Mouse (Mus musculus): ENCODE measurements around the gene Jpt1.
"Not testable (repeated sequence)": the region's sequence is repeated elsewhere in the genome, so short reads cannot be mapped to it uniquely, and the experiment has no call there.

Jpt1 gene

GRCm38 (mm10) chr11:115473626-115474275 is 40.4 kb downstream of the Jpt1 start:
- DNase-seq, result peak; percentile 95

- DNase-seq, result no peak
Observed at GRCm38 (mm10) chr11:115472183-115472582, 42.0 kb downstream of the Jpt1 start.

DNA sequence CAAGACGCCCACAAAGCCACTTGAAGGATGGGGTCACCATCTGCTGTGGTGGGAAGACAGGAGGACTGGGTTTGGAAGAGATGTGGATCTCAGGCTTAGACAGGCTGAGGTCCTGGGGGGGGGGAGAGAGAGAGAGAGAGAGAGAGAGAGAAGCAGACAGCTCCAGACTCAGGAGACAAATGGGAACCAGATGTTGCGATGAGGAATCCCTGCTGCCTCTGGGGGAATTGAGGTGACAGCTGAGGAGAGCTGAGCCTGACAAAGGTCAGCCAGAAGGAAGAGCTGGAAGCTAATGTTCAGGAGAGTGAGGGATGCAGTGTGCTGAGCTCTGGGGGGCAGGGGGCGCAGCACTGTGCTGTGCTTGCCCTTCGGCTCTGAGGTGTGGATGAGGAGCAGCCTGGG is 47.0 kb downstream of the Jpt1 start:
- DNase-seq, result no peak

DNA sequence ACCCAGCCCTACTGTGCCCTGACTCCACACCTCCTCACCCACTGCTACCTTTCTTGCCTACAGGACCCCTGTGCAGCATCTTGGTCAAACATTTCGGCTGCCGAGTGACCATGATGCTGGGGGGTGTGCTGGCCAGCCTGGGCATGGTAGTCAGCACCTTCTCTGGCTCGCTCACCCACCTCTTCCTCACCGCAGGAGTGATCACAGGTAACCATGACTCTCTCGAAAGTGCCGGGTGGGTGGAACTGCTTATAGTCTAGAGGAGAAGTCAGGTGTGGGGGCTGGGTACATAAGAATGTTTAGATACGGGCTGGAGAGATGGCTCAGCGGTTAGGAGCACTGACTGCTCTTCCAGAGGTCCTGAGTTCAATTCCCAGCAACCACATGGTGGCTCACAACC is 49.3 kb downstream of the Jpt1 start:
- no peak for DNase-seq

- DNase-seq, result peak; percentile 55
Observed at GRCm38 (mm10) chr11:115463397-115463796, 50.8 kb downstream of the Jpt1 start.

- DNase-seq, result peak; percentile 60
Observed at GRCm38 (mm10) chr11:115462243-115462891, 51.8 kb downstream of the Jpt1 start, which contains the start of gene Slc16a5. Gene Slc16a5, plus strand, starts transcription at chr11:115462474.

DNA sequence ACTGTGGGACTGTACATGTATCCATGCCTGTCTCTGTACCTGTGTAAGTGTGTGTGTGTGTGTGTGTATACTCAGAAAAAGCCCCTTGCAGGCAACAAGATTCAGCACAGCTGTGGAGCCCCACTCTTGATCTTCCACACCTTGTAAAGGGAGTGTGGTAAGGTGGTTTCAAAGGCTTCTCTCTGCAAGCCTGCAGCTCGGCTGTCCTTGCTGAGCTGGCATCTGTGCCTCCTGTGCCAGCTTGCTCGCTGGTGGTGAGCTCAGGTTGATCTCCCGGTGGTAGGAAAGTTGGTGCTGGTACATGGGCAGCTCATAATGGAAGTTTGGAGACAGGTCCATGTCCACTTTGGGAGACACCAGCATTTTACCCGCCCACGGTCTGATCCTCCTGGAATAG is 52.3 kb downstream of the Jpt1 start:
- DNase-seq, result no peak

- DNase-seq, result peak; percentile 22
Observed at GRCm38 (mm10) chr11:115460976-115461375, 53.2 kb downstream of the Jpt1 start.

DNA sequence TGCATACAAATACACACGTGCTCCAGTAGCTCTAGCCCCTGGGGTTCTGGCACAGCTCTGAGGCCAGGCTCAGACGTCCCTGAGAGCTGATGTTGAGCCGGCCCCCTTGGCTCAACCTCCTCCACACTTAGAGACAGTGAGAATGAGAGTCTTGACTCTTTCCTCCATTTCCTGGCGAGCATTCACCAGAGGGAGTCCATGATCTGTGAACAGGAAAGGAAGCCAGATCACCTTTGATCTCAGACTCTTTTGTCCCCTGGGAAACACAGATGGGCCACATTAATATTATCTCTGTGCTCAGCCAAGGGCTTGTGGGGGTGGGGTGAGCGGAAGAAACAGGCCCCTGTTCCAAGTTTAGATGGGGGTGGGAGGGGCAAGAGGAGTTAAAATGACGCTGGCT is 56.8 kb downstream of the Jpt1 start:
- DNase-seq, result peak; percentile 77

DNA sequence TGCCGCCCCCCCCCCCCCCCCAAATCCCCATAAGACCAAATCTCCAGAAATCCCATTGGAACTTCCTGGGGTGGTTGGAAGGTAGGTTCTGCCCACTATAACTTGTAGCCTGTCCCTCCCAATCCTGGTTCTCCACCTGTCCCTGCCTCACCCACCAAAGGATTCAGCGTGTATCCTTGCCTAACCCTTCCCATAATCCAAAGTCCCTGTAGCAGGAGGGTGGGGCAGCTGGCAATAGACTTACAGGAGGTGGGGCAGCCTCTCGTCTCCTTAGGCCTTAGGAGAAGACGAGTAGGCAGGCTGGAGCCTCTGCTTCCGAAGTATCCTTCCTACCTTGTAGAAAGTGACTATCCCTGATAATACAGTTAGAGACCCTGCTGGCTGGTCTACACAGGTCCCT is 58.0 kb downstream of the Jpt1 start:
- DNase-seq, result no peak

DNA sequence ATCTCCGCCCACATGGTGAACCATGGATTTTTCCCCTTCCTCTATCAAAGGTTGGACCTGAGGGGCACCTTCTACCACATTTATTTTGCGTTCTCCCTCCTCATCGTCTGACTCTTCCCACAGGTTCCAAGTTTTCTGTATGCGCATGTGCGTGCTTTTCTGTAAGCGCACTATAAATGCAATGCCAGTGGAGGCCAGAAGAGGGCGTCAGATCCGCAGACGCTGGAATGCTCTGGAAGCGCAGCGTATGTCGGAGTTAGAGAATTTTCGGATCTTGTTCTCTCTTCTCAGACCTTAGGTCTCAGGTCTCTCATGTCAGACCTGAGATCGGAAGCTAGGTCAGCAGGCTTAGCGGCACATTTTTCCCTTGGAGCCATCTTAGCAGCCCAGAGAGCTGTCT is 58.6 kb downstream of the Jpt1 start:
- DNase-seq, result no peak

DNA sequence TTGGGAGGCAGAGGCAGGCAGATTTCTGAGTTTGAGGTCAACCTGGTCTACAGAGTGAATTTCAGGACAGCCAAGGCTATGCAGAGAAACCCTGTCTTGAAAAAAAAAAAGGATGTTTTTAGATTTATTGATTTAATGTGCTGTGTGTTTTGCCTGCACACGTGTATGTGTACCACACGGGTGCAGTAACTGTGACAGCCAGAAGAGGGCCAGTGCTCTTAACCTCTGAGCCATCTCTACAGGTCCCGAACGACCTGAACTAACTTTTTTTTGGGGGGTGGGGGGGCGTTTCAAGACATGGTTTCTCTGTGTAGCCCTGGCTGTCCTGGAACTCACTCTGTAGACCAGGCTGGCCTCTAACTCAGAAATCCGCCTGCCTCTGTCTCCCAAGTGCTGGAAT is 59.4 kb downstream of the Jpt1 start:
- not testable (repeated sequence) for DNase-seq

GRCm38 (mm10) chr11:115453306-115453705 is 60.9 kb downstream of the Jpt1 start:
- DNase-seq, result no peak

DNA sequence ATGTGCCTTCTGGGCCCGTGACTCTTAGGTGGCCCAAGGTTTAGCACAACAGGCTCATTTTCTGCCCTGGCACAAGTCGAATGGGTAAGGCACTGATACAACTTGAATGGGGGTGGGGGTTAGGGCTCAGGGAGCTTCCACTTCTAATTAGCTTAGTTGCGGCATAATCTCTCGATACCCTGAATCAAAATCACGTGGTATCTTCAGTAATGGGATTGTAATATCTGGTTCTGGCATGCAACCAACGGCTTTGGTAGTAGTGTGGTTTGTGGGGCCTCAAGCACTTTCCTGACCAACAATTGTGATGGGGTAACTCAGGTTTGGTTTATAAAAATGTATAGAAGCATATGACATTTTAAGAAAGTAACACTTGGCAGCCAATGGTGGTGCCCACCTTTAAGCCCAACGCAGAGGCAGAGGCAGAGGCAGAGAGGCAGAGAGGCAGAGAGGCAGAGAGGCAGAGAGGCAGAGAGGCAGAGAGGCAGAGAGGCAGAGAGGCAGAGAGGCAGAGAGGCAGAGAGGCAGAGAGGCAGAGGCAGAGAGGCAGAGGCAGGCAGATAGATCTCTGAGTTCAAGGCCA is 61.8 kb downstream of the Jpt1 start:
- no peak for DNase-seq

DNA sequence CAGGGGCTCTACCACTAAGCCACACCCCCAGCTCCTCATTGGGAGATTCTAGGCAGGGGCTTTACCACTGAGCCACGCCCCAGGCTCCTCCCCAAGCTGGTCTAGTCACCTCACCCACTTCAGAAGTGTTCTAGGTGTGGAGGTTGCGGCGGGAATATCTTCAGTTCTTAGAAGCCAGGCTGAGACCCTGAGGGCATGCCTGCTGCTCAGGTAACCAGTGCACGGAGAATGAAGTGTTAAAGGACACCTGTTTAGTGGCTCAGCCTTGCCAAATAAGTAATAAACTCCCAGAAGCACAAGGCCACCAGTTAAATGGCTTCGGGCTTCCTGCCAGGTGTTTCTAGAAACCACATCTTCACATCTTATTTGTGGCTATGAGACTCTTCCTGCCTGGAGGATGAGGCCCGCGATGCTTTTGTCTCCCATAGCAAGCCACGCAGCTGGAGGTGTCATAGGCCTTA is 62.4 kb downstream of the Jpt1 start:
- DNase-seq, result no peak

DNA sequence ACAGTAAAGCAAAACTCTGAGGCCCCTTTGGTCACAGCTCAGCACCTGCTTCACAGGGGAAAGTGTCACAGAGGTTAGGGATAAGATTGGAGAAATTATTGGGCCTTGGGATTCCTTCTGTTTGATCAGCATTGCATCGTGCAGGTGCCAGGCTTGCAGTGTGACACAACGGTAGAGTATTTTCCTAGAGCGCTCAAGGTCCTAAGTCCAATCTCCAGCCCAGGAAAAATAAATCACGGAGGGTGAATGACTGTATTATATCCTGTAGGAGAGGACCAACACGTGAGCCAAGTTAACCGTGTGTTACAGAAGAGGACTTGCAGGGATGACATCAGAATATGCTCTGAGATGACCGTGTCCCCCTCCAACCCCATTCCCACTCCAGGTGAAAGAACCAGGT is 64.0 kb downstream of the Jpt1 start:
- no peak for DNase-seq

- DNase-seq, result peak; percentile 90
Observed at GRCm38 (mm10) chr11:115448998-115449397, 65.2 kb downstream of the Jpt1 start.

GRCm38 (mm10) chr11:115448075-115448474 is 66.1 kb downstream of the Jpt1 start:
- DNase-seq, result peak; percentile 77

Data from kidney, postnatal 14 days (tissue).